Mouse (Mus musculus): ENCODE data around the gene Dcaf4.

The Dcaf4 gene

GRCm38 (mm10) chr12:83495961-83496282 lies 24.3 kb upstream of the Dcaf4 start:
- DNase-seq (ENCODE audit: low read depth, low spot score), result no peak

- DNase-seq (ENCODE audit: low read depth, low spot score), result peak; percentile 85
Measured at GRCm38 (mm10) chr12:83496336-83496735, 23.9 kb upstream of the Dcaf4 start.

- no peak for DNase-seq (ENCODE audit: low read depth, low spot score)
Measured at GRCm38 (mm10) chr12:83496736-83497135, 23.5 kb upstream of the Dcaf4 start.

- DNase-seq (ENCODE audit: low read depth, low spot score), result peak; percentile 66
Measured at GRCm38 (mm10) chr12:83497959-83498358, 22.3 kb upstream of the Dcaf4 start.

- DNase-seq (ENCODE audit: low read depth, low spot score), result no peak
Measured at GRCm38 (mm10) chr12:83499256-83499655, 21.0 kb upstream of the Dcaf4 start.

GRCm38 (mm10) chr12:83502190-83502589 lies 18.1 kb upstream of the Dcaf4 start:
- peak; percentile 80 for DNase-seq (ENCODE audit: low read depth, low spot score)

- peak; percentile 65 for DNase-seq (ENCODE audit: low read depth, low spot score)
Measured at GRCm38 (mm10) chr12:83506543-83506942, 13.7 kb upstream of the Dcaf4 start.

GRCm38 (mm10) chr12:83510586-83510985 lies 9.7 kb upstream of the Dcaf4 start:
- DNase-seq (ENCODE audit: low read depth, low spot score), result peak; percentile 56

- no peak for DNase-seq (ENCODE audit: low read depth, low spot score)
Measured at GRCm38 (mm10) chr12:83512783-83513182, 7.5 kb upstream of the Dcaf4 start.

- no peak for DNase-seq (ENCODE audit: low read depth, low spot score)
Measured at GRCm38 (mm10) chr12:83513185-83513584, 7.1 kb upstream of the Dcaf4 start.

- DNase-seq (ENCODE audit: low read depth, low spot score), result no peak
Measured at GRCm38 (mm10) chr12:83514216-83514615, 6.0 kb upstream of the Dcaf4 start.

GRCm38 (mm10) chr12:83517580-83517979 lies 2.7 kb upstream of the Dcaf4 start:
- DNase-seq (ENCODE audit: low read depth, low spot score), result no peak

GRCm38 (mm10) chr12:83521083-83521482 lies 817 bp downstream of the Dcaf4 start:
- no peak for DNase-seq (ENCODE audit: low read depth, low spot score)

GRCm38 (mm10) chr12:83523056-83523455 lies 2.8 kb downstream of the Dcaf4 start:
- DNase-seq (ENCODE audit: low read depth, low spot score), result no peak

- DNase-seq (ENCODE audit: low read depth, low spot score), result peak; percentile 72
Measured at GRCm38 (mm10) chr12:83523892-83524291, 3.6 kb downstream of the Dcaf4 start.

- no peak for DNase-seq (ENCODE audit: low read depth, low spot score)
Measured at GRCm38 (mm10) chr12:83524329-83524728, 4.1 kb downstream of the Dcaf4 start.

- DNase-seq (ENCODE audit: low read depth, low spot score), result no peak
Measured at GRCm38 (mm10) chr12:83525822-83526544, 5.7 kb downstream of the Dcaf4 start.

GRCm38 (mm10) chr12:83527816-83528215 lies 7.5 kb downstream of the Dcaf4 start:
- DNase-seq (ENCODE audit: low read depth, low spot score), result peak; percentile 38

- DNase-seq (ENCODE audit: low read depth, low spot score), result no peak
Measured at GRCm38 (mm10) chr12:83528665-83529064, 8.4 kb downstream of the Dcaf4 start.

GRCm38 (mm10) chr12:83531992-83532391 lies 11.7 kb downstream of the Dcaf4 start:
- no peak for DNase-seq (ENCODE audit: low read depth, low spot score)

- DNase-seq (ENCODE audit: low read depth, low spot score), result no peak
Measured at GRCm38 (mm10) chr12:83532966-83533365, 12.7 kb downstream of the Dcaf4 start.

- DNase-seq (ENCODE audit: low read depth, low spot score), result no peak
Measured at GRCm38 (mm10) chr12:83534190-83534589, 13.9 kb downstream of the Dcaf4 start.

GRCm38 (mm10) chr12:83535428-83535827 lies 15.2 kb downstream of the Dcaf4 start:
- DNase-seq (ENCODE audit: low read depth, low spot score), result no peak

GRCm38 (mm10) chr12:83536039-83536438 lies 15.8 kb downstream of the Dcaf4 start:
- DNase-seq (ENCODE audit: low read depth, low spot score), result no peak
